Mouse (Mus musculus): ENCODE results near the gene Zfyve1. TPM values are rescaled to one million over a fixed set of nuclear protein-coding genes. Genes with fewer than 3 reads are reported as not detected.

Zfyve1 gene
- total RNA-seq, 4 experiments from 2014 or later: 44.0 to 50.8 (median 47.7) TPM

DNA sequence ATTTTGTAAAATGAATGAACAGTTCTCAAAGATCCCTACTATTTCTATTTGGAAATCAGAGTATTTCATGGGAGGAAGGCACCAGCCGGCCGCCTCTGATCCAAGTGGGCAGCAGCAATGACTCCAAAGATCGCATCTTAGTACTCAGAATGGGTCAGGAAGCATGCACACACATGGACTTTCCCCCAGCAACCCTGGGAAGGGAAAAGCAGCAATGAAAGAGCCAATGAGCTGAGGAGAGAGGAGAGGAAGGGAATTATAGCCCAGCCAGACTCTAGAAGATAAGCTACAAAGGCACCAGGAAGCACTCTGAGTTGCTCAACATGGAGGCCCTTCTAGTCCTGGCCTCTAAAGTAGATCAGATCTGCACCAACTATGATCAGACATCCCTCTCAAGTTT, 16.7 kb downstream of the Zfyve1 start:
- no peak for DNase-seq (ENCODE audit: low spot score in 2 of 2)

DNA sequence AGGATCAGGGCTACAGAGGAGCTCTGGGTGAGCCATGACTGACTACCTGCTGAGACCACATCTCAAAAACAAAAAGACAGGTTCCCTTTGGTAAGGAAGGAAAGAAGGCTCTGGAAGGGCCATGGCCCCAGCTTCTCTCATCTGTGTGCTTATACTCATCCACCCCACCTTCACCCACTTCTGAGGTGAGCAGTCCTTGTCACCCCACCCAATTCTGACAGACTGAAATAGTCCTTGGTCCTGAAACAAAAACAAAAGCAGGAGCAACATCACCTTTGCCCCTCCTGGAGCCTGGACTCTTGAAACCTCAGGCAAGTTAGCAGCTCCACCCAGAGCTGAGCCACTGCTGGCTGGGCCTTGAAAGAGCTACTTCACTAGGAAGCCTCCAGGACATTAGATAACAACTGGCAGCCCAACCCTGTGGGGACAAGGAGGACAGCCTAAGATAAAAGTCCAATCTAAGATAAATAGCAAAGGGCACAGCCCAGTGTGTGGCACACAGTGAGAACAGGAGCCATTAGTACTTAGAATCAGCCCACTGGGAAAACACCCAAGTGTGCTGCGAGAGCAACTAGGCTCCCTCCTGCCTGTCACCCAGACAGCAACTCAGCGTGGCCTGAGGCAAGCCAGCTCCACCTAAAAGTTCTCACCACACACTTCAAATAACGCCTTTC, 18.0 kb downstream of the Zfyve1 start:
- DNase-seq (ENCODE audit: low spot score in 2 of 2): no peak

DNA sequence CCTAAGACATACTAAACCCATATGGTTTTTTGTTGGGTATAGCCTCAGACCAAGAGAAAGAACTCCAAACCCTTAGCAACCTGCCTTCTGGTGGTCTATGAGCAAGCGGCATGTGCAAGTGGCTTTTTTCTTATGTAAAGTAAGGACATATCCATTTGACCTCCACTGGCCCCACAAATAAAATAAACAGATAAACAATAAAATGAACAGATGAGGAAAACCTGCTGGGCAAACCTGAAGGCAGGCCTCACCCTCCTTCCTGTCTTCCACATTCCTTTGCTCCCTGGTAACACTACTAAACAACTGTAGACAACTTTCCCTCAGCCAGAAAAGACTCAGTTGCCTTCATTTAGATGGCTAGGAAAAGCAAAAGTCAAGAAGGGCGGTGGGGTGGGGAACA, 18.7 kb downstream of the Zfyve1 start:
- DNase-seq (ENCODE audit: low spot score in 2 of 2): no peak

DNA sequence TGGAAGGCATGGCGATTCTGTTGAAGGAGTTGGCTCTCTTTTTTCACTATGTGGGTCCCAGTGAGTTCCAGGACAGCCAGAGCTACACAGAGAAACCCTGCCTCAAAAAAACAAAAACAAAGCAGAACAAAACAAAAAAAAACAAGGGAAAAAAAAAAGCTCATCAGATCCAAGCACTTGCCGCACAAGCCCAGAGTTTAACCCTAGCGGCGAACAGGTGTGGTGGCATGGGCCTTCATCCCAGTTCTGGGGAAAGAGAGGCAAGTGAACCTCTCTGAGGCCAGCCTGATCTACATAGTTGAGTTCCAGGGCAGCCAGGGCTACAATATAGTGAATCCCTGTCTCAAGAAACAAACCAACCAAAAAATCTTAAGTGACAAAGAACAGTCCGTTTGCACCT, 19.6 kb downstream of the Zfyve1 start:
- DNase-seq (ENCODE audit: low spot score in 2 of 2): no peak

DNA sequence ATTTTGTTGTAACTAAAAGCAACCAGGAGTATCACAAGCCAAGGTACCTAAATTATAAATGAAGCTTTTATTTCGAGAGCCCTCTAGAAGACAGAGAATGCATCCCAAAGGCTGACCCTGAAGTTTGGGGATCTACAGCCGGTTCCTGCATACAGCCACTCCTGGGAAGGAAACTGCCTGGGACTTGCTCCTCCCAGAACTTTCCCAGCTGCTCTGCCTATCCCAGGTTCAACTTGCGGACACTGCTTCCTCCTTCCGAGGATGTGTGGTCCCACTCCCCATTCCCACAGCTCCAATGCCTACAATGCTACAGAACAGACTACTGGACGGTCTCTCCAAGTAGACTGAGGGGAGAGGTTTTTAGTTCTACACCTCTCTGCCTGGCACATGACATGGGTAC, 24.3 kb downstream of the Zfyve1 start:
- no peak for DNase-seq (ENCODE audit: low spot score in 2 of 2)

DNA sequence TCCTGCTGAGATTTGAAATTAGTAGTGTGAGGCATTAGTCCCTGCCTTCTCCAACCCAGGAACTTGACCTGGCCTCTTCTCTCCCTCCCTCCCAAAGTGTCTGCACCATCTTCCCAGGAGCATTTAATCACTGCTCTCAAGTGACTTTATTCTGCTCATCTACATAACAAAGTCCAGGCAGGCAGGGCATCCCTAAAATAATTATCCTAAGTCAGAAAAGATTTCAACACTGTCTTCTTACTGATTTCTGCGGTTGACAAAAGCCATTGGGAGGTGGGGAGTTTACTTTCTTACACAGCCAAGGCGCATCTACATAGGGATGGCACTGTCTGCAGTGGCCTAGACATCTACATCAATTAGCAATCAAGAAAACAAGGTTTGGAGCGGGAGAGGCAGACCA, 27.2 kb downstream of the Zfyve1 start:
- DNase-seq (ENCODE audit: low spot score in 2 of 2): no peak

DNA sequence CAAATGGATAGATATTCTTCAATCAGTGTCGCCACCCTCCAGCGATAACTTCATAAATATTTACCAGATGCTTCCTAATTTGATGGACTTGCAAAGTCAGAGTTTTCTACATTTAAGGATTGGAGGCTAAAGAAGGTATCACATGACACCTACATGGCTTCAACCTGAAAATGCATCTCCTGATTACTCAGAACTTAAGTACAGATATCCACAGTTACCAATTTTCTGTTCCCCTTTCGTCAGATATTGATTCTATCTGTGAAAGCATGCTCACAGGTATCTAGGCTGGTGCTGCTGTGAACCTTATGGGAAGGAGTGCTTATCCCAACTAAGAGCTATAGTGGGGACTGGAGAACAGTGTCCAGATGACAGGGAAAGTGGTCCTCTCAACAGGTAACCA, 34.4 kb downstream of the Zfyve1 start:
- DNase-seq (ENCODE audit: low spot score in 2 of 2): no peak

DNA sequence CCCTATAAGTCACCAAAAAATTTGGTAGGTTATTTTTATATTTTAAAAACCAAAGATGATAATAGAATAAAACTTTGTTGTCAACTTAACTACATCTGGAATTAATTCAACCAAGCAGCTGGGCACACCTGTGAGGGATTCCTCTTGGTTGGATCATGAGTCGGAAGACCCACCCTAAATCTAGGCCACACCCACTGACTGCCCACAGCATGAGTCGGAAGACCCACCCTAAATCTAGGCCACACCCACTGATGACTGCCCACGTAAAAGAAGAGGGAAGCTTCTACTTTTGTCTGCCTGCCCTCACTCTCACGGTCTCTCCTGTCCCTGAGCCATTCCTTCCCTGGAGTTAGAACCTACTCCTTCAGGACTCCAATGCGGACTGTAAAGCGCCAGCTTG, 36.8 kb downstream of the Zfyve1 start:
- no peak for DNase-seq (ENCODE audit: low spot score in 2 of 2)

DNA sequence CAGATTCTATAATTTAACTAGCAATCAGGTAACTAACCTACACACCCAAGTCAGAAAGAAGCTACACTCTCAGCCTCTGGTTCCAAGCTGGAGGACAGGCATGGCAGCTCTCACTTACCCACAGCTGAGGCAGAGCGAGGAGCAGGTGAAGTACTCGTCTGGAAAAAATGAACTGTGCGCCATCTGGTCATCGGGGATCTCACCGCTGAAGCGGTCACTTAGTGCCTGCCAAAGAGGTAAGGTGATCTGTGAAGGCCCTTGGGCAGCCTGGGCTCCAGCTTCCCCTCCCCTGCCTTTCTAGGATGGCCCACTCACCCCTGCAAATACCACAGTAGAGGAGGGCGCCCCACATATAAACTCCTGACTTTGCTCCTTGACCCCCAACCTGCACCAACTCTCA, 38.5 kb downstream of the Zfyve1 start:
- DNase-seq (ENCODE audit: low spot score in 2 of 2): no peak

DNA sequence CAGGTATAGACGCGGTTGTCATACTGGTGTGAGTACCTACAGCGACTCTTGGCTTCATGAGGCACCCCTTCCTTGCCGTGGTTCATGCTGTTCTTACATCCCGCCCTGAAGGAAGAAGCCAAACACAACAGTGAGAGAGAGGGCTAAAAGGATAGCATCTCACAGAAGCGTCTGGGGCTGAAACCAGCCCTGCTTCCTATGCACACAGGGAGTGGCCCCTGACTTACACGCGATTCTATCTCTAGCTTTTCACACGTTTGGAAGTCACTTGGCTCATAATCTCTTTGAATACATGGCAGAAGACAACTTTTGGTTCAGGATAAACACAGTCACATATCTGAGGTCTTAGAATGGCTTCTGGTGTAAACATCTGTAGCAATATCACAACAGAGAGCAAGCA, 41.4 kb downstream of the Zfyve1 start:
- no peak for DNase-seq (ENCODE audit: low spot score in 2 of 2)

DNA sequence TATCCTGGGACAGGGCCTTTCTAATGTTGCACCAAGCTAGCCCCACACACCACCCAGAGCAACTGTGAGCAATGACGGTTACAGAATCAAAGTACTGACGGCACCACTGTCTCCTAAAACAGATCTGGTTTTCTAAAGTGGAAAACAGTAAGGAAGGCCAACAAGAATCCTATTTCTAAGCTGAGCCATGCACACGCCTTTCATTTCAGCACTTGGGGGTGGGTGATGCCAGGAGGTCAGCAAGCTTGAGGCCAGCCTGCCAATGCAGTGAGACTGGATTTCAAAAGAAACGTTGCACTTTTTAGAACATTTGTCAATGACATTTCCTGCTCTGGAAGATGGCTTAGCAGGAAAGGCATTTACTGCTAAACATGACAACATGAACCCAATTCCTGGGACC, 43.2 kb downstream of the Zfyve1 start:
- no peak for DNase-seq (ENCODE audit: low spot score in 2 of 2)

DNA sequence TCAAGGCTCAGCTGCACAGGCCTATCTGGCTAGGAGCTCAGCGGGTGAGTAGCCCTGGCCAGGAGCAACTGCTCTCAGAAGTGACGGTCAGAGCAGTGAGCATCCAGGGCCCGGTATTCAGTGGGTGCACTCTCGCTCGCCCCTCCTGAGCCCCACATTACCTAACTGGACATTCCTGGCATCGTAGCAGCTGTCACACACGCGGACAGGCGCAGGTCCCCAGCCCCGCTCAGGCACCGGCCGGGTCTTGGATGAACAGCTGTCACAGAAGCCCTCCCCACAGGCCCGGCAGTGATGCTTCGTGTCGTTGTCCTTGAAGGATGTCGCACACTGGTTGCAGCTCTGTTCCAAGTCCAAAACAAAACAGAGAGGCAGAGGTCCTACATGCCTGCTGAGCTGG, 45.7 kb downstream of the Zfyve1 start:
- DNase-seq (ENCODE audit: low spot score in 2 of 2): no peak

DNA sequence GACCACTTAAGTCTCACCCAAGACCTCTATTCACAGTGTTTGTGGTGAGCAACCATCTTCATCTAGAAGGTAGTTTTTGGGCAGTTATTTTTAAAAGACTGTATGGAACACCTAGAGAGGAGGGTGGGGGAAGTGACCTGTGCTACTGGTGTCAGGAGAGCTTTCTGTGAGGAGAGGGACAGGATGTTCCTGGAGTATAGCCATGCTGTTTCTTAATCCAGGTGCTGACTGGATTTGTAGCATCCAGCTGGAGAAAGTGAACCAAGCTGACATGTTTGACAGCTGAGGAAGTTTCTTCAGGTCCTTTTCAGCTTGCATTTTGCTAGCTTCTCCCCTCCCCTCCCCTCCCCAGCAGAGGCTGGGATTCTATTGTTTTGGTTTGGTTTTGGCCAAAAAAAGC, 52.2 kb downstream of the Zfyve1 start:
- no peak for DNase-seq (ENCODE audit: low spot score in 2 of 2)

DNA sequence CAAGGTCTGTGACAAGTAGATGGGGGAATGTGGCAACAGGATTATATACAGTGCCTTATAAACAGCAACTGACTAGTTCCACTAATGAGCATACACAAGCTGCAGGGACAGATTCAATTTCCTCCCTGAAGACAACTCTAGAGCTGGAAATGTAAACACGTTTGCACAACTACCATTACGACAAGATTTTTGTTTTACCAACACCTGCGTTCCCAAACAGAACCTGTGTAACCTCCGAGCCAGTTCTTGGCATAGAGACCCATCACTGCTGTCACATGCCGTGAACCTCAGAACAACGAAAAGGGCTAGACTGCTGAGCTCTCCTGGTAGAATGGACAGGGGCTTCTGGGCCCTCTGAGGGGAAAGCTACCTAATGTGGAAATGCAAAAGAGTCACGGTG, 53.0 kb downstream of the Zfyve1 start:
- no peak for DNase-seq (ENCODE audit: low spot score in 2 of 2)

DNA sequence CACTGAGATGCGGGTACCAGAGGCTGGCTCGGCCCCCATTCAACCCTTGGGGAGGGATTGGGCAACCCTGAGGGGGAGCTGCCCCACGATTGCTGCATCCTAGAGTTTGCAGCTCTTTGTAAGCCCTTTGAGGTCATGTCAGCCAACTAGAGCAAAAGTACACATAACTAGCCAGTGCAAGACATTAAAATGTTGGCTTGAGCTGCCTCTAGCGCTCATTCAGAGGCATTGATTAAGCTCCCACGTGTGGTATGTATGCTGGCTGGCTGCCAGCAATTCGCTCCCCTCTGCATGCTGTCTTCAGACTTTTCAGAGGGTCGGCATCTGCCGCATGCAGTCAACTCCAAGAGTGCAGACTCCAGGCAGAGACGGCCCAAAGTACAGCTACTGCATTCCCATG, 61.0 kb downstream of the Zfyve1 start:
- DNase-seq (ENCODE audit: low spot score in 2 of 2): no peak

DNA sequence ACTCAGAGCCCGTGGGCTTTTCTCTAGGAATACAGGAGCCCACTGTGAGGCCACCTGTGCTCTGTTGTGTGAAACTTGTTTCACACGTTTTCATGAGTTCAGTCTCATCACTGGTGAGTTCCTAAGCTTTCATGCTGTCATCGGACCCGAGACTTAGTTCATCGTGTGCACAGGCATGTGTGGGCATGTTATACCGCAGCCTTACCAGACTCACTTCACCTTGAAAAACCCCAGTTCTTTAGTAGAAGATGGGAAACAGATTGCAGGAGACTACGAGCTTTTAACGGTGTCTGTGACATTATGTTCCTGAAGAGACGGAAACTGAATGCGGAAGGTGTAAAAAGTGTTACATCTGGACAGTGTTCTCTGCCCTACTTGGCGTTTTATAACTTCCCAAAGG, 61.6 kb downstream of the Zfyve1 start:
- DNase-seq (ENCODE audit: low spot score in 2 of 2): no peak

DNA sequence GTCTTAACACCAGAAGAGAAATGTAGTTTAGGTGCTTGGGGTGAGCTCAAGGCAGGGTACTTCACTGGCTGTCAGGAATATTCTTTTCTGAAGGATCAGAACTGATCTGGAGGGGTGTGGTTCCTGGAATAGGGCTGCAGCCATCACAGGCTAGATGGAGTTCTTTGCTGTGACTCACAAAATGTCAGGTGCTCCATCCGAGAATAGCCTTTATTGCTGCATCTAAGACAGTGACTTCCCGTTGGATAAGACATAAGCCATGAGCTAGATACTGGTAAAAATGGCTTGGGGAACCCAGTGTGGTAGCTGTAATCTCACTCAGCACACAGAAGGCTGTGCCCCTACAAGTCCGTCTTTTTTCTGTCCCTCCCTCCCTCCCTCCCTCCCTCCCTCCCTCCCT, 62.8 kb downstream of the Zfyve1 start:
- DNase-seq (ENCODE audit: low spot score in 2 of 2): no peak

DNA sequence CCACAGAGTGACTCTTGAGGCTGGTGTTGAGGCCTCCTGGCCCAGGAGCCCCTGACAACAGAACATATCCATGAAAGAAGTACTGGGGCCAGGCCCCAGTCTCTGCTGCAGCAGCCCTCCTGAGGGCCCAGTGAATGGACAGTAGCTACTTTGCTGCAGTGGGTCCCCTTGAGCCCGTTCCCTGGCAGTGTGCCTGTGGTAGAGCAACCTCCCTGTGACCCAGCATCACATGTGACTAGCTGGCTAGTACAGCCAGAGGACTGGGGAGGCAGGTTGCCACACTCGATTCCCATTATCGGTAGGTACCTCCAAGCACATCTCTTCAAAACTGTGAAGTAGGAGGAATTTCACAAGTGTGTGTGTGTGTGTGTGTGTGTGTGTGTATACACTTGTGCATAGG, 64.1 kb downstream of the Zfyve1 start:
- no peak for DNase-seq (ENCODE audit: low spot score in 2 of 2)

DNA sequence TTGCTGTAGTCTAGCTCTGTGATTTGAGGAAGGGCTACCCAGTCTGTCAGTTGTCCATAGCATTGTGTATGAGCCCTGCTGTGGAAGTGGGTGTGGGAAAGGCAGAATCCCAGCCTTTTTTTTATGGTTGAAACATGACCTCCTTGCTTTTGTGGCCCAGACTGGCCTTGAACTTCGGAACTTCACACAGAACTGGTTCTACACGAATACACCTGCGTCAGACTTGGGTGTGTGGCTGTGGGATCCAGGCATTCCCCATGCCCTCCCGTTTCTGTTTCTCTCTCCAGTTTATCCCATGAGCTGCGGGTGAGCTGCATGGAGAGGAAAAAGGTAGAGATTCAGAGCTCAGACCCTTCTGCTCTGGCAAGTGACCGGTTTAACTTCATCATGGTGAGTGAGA, 65.0 kb downstream of the Zfyve1 start:
- no peak for DNase-seq (ENCODE audit: low spot score in 2 of 2)

DNA sequence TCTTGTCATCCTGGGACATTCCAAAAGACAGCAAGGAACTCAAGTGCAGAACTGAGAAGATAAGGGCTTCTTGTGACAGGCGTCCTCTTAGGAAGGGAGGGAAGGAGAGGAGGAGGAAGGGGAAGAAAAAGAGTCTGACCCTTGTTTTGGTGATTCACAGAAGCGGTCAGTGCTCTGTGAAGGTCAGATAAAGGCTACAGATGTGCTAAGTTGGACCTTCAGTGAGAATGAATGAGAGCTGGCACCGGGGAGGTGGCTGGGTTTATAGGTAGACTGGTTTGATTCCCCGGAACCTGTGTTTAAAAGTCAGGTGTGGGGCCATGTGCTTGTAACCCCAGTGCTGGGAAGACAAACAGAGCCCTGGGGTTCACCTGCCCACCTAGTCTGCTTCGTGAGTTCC, 68.4 kb downstream of the Zfyve1 start:
- no peak for DNase-seq (ENCODE audit: low spot score in 2 of 2)

DNA sequence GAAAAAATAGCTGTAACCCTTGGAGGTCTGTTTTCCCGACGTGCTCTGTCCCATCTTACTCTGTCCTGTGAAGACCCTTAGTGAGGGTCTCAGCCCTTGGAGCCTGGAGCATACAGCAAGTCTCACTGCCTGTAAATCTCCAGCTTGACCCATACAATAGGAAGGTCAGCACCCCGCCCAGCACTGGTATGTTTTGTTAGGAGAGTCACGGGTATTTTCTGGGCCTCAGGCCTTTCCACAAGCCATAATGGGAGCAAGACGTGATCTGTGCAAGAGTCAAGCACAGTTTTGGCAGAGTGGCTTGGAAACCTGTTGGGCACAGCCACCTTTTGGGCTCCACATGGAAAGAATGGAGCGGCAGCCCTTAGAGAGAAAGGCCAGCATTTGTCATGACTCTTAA, 69.2 kb downstream of the Zfyve1 start:
- no peak for DNase-seq (ENCODE audit: low spot score in 2 of 2)

DNA sequence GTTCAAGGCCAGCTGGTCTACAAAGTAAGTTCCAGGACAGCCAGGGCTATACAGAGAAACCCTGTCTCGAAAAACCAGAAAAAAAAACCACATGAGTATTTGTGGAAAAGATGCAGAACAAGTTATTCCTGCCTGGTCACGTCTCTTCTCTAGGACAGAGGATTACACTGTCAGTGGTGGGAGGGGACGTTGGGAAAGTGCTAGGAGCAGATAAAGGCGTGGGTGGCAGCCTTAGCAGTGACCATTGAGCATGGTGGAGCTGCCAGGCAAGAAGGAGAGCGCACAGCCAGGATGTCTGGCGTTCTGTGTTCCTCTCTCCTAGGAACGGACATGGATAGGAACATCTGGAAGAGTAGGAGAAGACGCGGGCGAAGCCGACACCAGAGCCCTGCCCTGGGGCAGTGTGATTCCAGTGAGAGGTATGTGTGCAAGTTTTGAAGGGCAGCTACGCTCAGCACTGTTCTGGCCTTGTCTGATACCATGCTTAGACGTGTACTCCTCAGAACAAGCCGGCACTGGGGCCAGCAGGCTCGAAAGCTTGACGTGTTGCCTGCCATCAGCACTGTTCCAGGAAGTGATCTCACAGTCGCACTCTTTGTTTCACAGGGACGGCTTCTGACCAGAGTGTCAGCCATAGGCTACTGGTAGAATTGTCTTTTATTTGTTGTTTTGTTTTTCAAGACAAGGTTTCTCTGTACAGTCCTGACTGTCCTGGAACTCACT, 71.0 kb downstream of the Zfyve1 start:
- no peak for DNase-seq (ENCODE audit: low spot score in 2 of 2)

DNA sequence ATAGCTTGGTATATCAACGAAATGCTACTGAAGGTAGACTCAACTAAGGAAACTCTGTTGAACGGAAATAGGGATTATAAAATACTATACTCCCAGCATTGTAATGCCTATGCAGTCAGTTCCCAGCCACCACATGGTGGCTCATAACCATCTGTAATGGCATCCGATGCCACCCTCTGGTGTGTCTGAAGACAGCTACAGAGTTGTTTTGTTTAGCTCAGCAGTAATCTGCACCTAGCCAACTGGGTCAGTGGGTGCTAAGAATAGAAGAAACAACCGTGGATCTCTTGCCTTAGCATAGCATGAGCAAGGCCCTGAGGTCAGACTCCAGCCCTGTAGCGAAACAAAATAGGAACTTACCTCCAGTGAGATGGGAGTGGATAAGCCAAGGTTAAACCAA, 72.7 kb downstream of the Zfyve1 start:
- DNase-seq (ENCODE audit: low spot score in 2 of 2): no peak

DNA sequence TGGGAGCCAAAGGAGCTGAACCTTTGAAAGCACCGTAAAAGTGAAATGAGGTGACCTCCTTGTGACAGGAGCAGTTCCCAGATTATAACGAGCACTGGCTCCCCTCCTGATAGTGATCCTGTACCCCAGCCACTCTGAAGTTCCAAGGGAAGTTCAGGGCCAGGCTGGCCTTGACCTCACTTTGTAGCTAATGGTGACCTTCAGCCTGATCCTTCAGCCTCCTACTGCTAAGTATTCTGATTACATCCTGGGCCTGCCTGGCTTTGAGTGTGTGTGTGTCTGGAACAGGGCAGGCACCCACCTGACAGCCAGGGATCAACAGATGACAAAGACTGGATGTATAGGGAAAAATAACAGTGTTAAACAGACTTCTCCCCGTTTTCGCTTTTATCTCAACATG, 73.1 kb downstream of the Zfyve1 start:
- no peak for DNase-seq (ENCODE audit: low spot score in 2 of 2)
